Mouse (Mus musculus): ENCODE data around the gene Zfp202. TPM values are rescaled to one million over a fixed set of nuclear protein-coding genes. Genes with fewer than 3 reads are reported as not detected.
A peak's percentile ranks its signal among the peaks of the same experiment; 100 is the strongest.

Zfp202 gene
- total RNA-seq, 2 experiments from 2014 or later = 1.9 to 3.0 TPM

DNA sequence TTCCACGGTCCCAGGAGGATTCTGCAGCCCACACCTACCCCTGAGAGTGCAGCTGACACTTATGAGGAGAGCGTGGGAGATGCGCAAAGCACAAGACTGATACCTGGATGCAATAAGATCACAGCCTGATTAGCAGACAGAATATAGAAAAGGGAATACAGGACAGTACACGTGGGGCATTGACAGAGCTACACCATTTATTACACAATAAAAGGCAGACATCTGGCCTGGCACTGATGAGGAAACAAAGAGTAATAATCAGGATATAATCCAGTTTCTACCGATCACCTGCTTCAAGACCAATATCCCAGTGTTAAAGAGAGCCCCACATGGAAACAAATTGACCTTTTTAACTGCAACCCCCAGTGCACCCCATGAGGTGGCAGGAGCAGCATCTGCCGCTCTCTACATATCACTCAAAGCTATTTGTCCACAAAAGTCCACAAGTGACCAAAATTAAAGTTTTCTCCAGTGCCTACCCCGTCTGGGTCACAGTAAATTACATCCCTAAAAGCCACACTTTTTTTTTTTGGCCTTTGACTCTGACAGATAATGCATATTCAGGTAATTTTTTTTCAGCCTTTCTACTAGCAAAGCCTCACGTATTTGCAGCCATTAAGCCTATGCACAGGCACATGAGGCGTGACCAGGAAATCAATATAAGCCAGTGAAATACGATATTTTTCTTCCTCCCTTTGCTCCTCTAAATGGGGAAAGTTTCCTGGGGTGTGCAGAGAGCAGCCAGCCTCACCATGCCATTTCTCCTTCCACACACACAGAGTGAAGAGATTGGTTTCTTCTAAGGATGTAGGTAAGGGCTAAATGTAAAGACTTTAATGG is 42.3 kb downstream of the Zfp202 start:
- intact Hi-C loops (cut with DNase I; ENCODE audit: low total_unique reads) = no loop called here
- no peak for DNase-seq

DNA sequence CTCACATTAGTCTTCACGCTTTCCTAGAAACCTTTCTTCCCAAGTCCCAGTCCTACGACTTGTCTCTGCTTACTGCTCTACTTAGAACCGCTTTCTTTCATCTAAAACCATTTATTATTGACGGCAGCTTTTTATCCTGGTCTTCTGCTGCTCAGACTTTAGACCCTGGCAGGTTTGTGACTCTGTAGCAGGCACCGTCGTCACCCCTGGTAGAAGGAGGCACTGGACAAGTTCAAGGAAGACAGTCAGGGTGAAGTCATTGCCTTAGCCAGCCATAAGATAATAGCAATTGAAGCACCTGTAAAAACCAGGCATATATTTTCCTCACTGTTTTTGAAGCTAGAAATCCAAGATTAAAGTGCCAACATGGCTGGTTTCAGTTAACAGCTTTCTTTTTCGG is 43.1 kb downstream of the Zfp202 start:
- intact Hi-C loops (cut with DNase I; ENCODE audit: low total_unique reads) = no loop called here
- no peak for DNase-seq

DNA sequence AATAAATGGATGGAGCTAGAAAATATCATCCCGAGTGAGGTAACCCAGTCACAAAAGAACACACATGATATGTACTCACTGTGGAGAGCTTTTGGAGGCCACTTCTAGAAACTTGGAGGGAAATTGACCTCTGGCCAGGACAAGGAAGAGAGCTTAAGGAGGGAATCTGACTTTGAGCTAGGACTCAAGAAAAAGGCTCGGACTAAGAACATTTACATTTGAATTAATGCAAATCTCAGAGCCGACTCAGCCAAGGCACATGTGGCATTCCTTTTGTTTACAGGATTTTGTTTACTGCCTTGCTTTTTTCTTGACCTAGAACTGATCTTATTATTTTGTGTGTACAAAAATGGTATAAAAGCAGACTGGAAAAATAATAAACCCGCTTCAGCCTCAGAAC is 47.6 kb downstream of the Zfp202 start:
- DNase-seq = no peak
- intact Hi-C loops (cut with DNase I; ENCODE audit: low total_unique reads) = no loop called here

DNA sequence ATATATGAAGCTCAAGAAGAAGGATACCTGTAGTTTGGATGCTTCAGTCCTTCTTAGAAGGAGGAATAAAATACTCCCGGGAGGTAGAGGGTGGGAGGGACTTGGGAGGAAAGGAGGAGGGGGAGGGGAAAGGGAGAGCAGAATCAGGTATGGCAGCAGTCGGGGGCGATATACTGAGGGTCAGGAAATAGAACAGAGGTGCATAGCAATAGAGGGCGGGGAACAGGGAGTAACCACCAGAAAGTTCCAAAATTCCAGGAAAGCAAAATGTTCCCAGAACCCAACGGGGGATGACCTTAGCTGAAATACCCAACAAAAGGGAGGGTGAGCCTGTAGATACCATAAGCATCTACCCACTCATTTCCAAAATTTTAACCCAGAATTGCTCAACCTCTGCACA is 48.2 kb downstream of the Zfp202 start:
- intact Hi-C loops (cut with DNase I; ENCODE audit: low total_unique reads) = no loop called here
- no peak for DNase-seq

DNA sequence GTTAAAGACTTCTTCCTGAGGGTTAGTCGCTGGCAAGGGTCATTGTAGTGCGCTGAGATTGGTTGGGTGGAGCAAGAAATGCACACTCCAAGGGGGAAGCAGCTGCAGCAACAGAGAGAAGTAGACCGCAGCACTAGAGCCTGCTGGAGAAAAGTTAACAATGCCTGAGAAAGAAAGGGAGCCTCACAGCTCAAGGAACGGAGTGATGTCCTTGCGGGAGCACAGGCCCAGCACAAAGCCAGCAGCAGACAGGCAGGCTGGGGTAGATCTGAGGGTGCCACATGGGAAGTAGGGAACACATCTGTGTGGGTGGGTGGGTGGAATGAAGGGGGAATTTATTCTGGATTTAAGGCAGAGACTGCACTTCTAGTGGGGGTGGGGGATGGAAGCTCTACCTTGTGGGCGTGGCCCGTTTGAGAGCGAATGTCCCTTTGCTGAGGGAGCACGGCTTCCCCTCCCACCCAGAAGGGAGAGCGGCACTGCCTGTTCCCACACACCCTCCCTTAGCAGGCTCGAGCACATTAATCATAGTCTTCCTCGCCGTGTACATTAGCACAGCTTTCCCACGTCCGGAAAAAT is 49.2 kb downstream of the Zfp202 start:
- DNase-seq = peak; percentile 40
- intact Hi-C loops (cut with DNase I; ENCODE audit: low total_unique reads) = no loop called here

DNA sequence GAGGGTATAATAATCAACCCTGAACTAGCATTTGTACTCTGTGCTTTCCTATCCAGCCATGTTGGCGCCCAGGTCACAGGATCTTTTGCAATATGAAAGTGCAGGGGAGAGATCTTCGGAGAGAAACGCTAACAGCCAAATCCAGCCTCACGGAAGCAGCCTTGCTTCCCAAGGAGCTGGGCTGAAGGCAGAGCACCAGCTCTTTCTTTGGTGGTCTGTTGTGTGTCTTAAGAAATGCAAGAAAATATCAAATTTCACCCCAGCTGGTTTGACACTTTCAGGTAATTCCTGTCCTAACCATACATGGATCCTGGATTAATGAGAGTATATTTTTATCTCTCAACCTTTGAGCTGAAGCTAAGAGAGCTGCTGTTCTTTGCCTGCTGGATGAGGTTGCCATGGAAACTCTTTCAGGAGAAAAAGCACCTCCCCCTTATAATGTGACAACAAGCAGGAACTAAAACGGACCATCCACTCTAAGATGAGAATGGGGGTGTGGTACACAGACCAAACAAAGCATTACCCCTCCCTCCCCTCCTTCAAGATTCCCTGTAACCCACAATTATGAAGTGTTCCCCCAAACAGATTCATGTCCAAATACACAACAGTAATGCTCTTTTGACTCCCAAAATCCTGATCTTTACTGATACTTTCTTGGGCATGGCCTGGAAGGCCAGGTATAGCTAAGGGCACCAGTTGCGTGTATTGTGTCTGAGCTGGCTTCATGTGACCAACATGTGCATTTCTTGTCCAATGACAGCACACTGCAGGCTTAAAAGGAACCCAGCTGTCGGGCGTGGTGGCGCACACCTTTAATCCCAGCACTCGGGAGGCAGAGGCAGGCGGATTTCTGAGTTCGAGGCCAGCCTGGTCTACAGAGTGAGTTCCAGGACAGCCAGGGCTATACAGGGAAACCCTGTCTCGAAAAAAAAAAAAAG is 50.1 kb downstream of the Zfp202 start:
- DNase-seq = no peak
- intact Hi-C loops (cut with DNase I; ENCODE audit: low total_unique reads) = no loop called here

DNA sequence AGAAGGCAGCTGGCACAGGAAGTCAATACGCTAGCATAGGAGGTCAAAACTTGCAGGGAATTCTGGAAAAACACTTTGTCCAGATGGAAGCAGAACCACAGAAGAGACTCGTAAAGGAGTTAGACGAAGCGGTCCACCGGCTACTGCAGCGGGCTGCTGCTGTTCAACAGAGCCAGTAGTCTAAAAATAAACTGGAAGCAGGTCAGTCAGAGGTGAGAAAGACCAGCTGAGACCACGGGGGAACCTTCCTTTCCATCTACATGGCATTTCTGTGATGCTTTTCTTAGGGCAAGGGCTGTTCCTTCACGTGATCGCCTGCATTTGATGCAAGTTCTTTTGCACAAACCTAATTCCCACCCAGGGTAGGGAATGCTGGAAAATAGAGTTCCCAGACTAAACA is 53.4 kb downstream of the Zfp202 start:
- intact Hi-C loops (cut with DNase I; ENCODE audit: low total_unique reads) = no loop called here
- DNase-seq = no peak

DNA sequence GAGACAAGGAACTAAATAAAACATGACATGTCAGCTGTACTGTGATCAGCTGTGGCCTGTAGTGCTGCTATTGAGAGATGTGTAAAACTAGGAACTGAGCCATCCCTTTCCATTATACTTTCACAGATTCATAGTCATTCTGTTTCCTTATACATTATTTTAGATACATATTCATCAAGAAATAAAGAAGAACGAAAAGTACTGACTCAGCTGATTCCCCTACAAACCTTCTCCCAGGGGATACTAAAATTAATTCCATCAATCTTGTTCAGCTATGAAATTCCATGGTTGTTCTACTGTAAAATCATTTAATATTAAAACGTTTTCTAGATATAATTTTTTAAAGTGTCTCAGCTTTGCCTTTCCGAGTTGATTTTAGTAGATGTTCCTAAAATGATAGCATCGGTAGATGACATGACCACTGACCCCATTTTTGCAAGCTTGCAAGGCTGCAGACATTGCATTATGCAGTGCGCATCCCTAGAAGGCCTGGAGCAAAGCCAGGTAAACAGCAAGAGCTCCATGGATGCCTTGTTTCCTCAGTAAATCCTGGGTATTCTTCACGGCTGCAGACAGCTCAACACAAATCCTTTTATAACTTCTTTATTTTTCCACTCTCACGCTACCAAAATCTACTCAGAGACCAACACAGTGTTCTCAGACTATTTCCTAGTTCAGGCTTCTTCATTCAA is 54.0 kb downstream of the Zfp202 start:
- intact Hi-C loops (cut with DNase I; ENCODE audit: low total_unique reads) = no loop called here
- DNase-seq = no peak

DNA sequence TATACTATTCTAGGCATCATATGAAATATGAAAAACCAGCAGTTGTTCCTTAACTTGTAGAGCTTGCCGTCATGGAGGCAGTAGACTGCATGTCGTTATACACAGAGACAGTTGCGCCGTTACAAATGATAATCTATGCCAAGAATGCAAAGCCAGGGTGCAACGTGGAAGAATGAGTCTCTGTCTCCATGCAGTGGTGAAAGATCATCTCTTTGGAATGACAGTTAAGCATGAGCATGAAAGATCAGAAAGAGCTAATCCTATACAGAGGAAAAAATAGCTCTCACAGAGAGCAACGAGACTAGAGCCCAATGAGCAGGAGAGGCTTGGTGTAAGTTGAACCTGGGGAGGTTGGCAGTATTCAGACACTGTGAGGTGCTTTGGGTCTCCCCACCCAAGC is 54.6 kb downstream of the Zfp202 start:
- DNase-seq = no peak
- intact Hi-C loops (cut with DNase I; ENCODE audit: low total_unique reads) = no loop called here

DNA sequence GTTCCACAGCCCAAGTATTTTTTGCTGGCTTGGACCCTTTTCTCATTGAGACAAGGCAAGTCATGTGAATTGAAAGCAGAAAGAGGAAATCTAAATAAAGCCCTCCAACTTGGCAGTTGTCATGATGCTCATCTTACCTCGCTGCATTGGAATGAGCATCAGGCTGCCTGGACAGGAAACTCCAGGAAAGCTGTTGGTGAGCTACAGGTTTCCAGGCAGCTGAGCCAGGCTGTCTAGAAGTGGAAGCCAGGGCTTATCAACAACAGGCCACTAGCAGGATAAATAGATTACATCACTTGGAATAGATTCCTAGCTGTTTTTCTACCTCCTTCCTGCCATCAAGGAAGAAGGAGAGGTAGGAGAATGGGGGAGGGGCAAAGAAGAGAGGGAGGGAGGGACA is 57.0 kb downstream of the Zfp202 start:
- DNase-seq = no peak
- intact Hi-C loops (cut with DNase I; ENCODE audit: low total_unique reads) = no loop called here

DNA sequence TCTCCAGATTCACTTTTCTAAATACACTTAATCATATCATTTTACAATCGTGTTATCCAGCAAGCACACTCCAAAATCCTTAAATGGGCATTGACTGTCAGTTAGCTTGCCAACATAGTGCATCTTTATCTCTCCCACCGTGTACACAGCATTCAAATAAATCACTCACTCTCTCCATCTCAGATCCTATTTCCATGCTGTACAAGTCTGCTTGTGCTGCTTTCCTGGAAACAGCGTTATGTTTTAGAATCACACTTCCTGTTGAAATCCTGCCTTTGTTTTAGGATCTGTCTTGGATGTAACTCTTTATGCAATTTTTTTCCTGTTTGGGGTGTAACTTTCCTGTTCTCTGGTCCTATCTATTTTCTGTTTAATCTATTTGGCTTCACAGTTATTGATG is 60.3 kb downstream of the Zfp202 start:
- DNase-seq = no peak
- intact Hi-C loops (cut with DNase I; ENCODE audit: low total_unique reads) = no loop called here

Other genes with a start within 250 kb of the Zfp202 start
- not detected for gene Olfr975, start 240.3 kb upstream of the Zfp202 start, total RNA-seq (2021)
- not detected for gene Olfr976, start 231.2 kb upstream of the Zfp202 start, total RNA-seq (2021)
- gene Olfr978, start 200.2 kb upstream of the Zfp202 start, total RNA-seq (2021) = not detected
- not detected for gene Olfr979, start 188.9 kb upstream of the Zfp202 start, total RNA-seq (2021)
- not detected for gene Olfr980, start 182.7 kb upstream of the Zfp202 start, total RNA-seq (2021)
- gene Olfr981, start 170.9 kb upstream of the Zfp202 start, total RNA-seq (2021) = not detected
- not detected for gene Olfr982, start 118.5 kb upstream of the Zfp202 start, total RNA-seq (2021)
- not detected for gene Olfr983, start 98.7 kb upstream of the Zfp202 start, total RNA-seq (2021)
- not detected for gene Olfr984, start 78.1 kb upstream of the Zfp202 start, total RNA-seq (2021)
- gene Olfr985, start 62.1 kb upstream of the Zfp202 start, total RNA-seq (2021) = not detected
- gene Tmem225, start 44.2 kb upstream of the Zfp202 start, total RNA-seq (2021) = not detected
- gene Olfr986, start 11.4 kb upstream of the Zfp202 start, total RNA-seq (2021) = not detected
- 1 to 10 TPM; 2.5 to 4.2 TPM for gene Scn3b, start 76.9 kb downstream of the Zfp202 start, total RNA-seq (2021)